30 mouse cellular contexts compared by ENCODE assay signal in genomic region chr10:53512491-53512890, GRCm38 (mm10).
DNase-seq lines count a peak whose midpoint lies in the region; ATAC-seq and TF ChIP-seq lines count a peak whose summit lies in the region.
"Had no signal": no experiment of that assay in that cellular context is flagged by ENCODE, and none has a peak within 500 bp of the region (broad histone marks: within the 10 kb centered on the region; RNA-seq: fewer than 3 reads in every experiment).

No protein-coding gene starts in this region.

- no peak for ATAC-seq in kidney, postnatal 0 days (replicated peaks; ENCODE audit: low FRiP score, low read depth)
- no peak for ATAC-seq in midbrain, postnatal 0 days (ENCODE audit: low FRiP score)
- ATAC-seq in midbrain, embryonic 11.5 days (ENCODE audit: low FRiP score): no peak
- no peak for ATAC-seq in megakaryocyte progenitor cell, adult 5-6 weeks (replicated peaks; ENCODE audit: poor library complexity)
- ATAC-seq: CD4-positive, CD25-positive, alpha-beta regulatory T cell, adult 4 months; forebrain, embryonic 13.5 days; hindbrain, embryonic 16.5 days had no signal

- intact Hi-C loops in gastrocnemius, adult 2 months (cut with DNase I): no loop called here

- no peak overlapping the region for H3K4me3 ChIP-seq in gastrocnemius, adult 2 months
- no peak overlapping the region for H3K4me3 ChIP-seq in kidney, postnatal 0 days (replicated peaks; ENCODE audit: low read depth, low read length)
- H3K4me3 ChIP-seq in midbrain, postnatal 0 days (ENCODE audit: low read depth, low read length): no peak overlapping the region
- H3K4me3 ChIP-seq in midbrain, embryonic 11.5 days (ENCODE audit: low read depth, low read length): no peak overlapping the region
- H3K4me3 ChIP-seq: embryonic facial prominence, embryonic 13.5 days; erythroblast, embryonic 14.5 days; forebrain, embryonic 13.5 days; heart, embryonic 15.5 days; limb, embryonic 12.5 days; lung, embryonic 15.5 days; midbrain, embryonic 10.5 days; neural tube, embryonic 15.5 days; stomach, embryonic 15.5 days had no signal

- H3K4me1 ChIP-seq in kidney, postnatal 0 days (replicated peaks; ENCODE audit: insufficient read depth, low read length): no peaks in the 10 kb centered on the region
- no peaks in the 10 kb centered on the region for H3K4me1 ChIP-seq in midbrain, postnatal 0 days (ENCODE audit: insufficient read depth, low read length)
- no peaks in the 10 kb centered on the region for H3K4me1 ChIP-seq in midbrain, embryonic 11.5 days (ENCODE audit: control insufficient read depth, insufficient read depth, low read length)
- H3K4me1 ChIP-seq: embryonic facial prominence, embryonic 13.5 days; forebrain, embryonic 13.5 days; limb, embryonic 12.5 days; midbrain, embryonic 10.5 days; neural tube, embryonic 15.5 days; stomach, embryonic 15.5 days had no signal

- WGBS in kidney, postnatal 0 days: no CpG with 5 or more reads among the region's 1 CpGs
- no CpG with 5 or more reads among the region's 1 CpGs for WGBS in midbrain, postnatal 0 days
- WGBS in midbrain, embryonic 11.5 days: no CpG with 5 or more reads among the region's 1 CpGs

- peak; percentile 43 for TF ChIP-seq CTCF in gastrocnemius, adult 2 months (IDR thresholded peaks at IDR 0.05)
- TF ChIP-seq CTCF in kidney, postnatal 0 days (IDR thresholded peaks at IDR 0.05; ENCODE audit: low read depth): peak; percentile 44; the same call in 1 of the 2 replicates
- peak; percentile 43 for TF ChIP-seq CTCF in midbrain, postnatal 0 days (IDR thresholded peaks at IDR 0.05)

- DNase-seq in gastrocnemius, adult 2 months: no peak
- DNase-seq in gastrocnemius, postnatal 4 days (ENCODE audit: low spot score in 2 of 2): no peak
- no peak for DNase-seq in kidney, postnatal 0 days (ENCODE audit: low spot score)
- no peak for DNase-seq in kidney, postnatal 14 days
- DNase-seq in midbrain, postnatal 0 days (ENCODE audit: low spot score): peak; percentile 6
- no peak for DNase-seq in midbrain, embryonic 11.5 days (ENCODE audit: low spot score, missing footprints)
- DNase-seq: adrenal gland, adult 8-10 months; cerebellum, adult 2 months; cerebellum, postnatal 25 days; embryo, embryonic 11 days; gastrocnemius, postnatal 10 days; kidney, adult 11 months; right cerebral cortex, adult 18-20 months; right cerebral cortex, postnatal 4 days; thymus, adult 2 months; thymus, postnatal 4 days had no signal

- no peaks in the 10 kb centered on the region for H3K9me3 ChIP-seq in kidney, postnatal 0 days (replicated peaks; ENCODE audit: low read length)
- no peaks in the 10 kb centered on the region for H3K9me3 ChIP-seq in midbrain, postnatal 0 days (ENCODE audit: low read length)
- no peaks in the 10 kb centered on the region for H3K9me3 ChIP-seq in midbrain, embryonic 11.5 days (ENCODE audit: control insufficient read depth, low read length)
- H3K9me3 ChIP-seq: embryonic facial prominence, embryonic 13.5 days; forebrain, embryonic 13.5 days; heart, embryonic 15.5 days; limb, embryonic 12.5 days; lung, embryonic 15.5 days; midbrain, embryonic 10.5 days; neural tube, embryonic 15.5 days; stomach, embryonic 15.5 days had no signal

- H3K4me2 ChIP-seq in kidney, postnatal 0 days (ENCODE audit: low read length): no peak overlapping the region
- H3K4me2 ChIP-seq in midbrain, postnatal 0 days (ENCODE audit: low read depth, low read length, poor library complexity, severe bottlenecking): no peak overlapping the region
- no peak overlapping the region for H3K4me2 ChIP-seq in midbrain, embryonic 11.5 days
- H3K4me2 ChIP-seq: embryonic facial prominence, embryonic 13.5 days; forebrain, embryonic 13.5 days; heart, embryonic 15.5 days; limb, embryonic 12.5 days; liver, embryonic 11.5 days; lung, embryonic 15.5 days; neural tube, embryonic 15.5 days; stomach, embryonic 15.5 days had no signal

- H3K9ac ChIP-seq in kidney, postnatal 0 days (ENCODE audit: low read depth, low read length): no peak overlapping the region
- H3K9ac ChIP-seq in midbrain, postnatal 0 days (replicated peaks; ENCODE audit: low read length, poor library complexity, severe bottlenecking): no peak overlapping the region
- no peak overlapping the region for H3K9ac ChIP-seq in midbrain, embryonic 11.5 days (ENCODE audit: low read length)
- H3K9ac ChIP-seq: embryonic facial prominence, embryonic 13.5 days; forebrain, embryonic 13.5 days; heart, embryonic 15.5 days; limb, embryonic 12.5 days; lung, embryonic 15.5 days; neural tube, embryonic 15.5 days; stomach, embryonic 15.5 days had no signal

- H3K27ac ChIP-seq in gastrocnemius, adult 2 months: no peak overlapping the region
- no peak overlapping the region for H3K27ac ChIP-seq in kidney, postnatal 0 days
- H3K27ac ChIP-seq in midbrain, postnatal 0 days (ENCODE audit: low read depth, low read length): no peak overlapping the region
- no peak overlapping the region for H3K27ac ChIP-seq in midbrain, embryonic 11.5 days (ENCODE audit: low read depth, low read length)
- H3K27ac ChIP-seq: embryonic facial prominence, embryonic 13.5 days; forebrain, embryonic 13.5 days; heart, embryonic 15.5 days; limb, embryonic 12.5 days; lung, embryonic 15.5 days; macrophage; midbrain, embryonic 10.5 days; neural tube, embryonic 15.5 days; stomach, embryonic 15.5 days had no signal

- no peaks in the 10 kb centered on the region for H3K27me3 ChIP-seq in kidney, postnatal 0 days (ENCODE audit: insufficient read depth, low read length)
- no peaks in the 10 kb centered on the region for H3K27me3 ChIP-seq in midbrain, postnatal 0 days (ENCODE audit: insufficient read depth, low read length)
- no peaks in the 10 kb centered on the region for H3K27me3 ChIP-seq in midbrain, embryonic 11.5 days (ENCODE audit: control insufficient read depth, insufficient read depth, low read length)
- H3K27me3 ChIP-seq: embryonic facial prominence, embryonic 13.5 days; heart, embryonic 15.5 days; limb, embryonic 12.5 days; lung, embryonic 15.5 days; neural tube, embryonic 15.5 days; stomach, embryonic 15.5 days had no signal

- H3K36me3 ChIP-seq in kidney, postnatal 0 days (ENCODE audit: insufficient read depth, low read length): no peaks in the 10 kb centered on the region
- no peaks in the 10 kb centered on the region for H3K36me3 ChIP-seq in midbrain, postnatal 0 days (ENCODE audit: insufficient read depth, low read length)
- no peaks in the 10 kb centered on the region for H3K36me3 ChIP-seq in midbrain, embryonic 11.5 days (ENCODE audit: control insufficient read depth, insufficient read depth, low read length)
- H3K36me3 ChIP-seq: embryonic facial prominence, embryonic 13.5 days; heart, embryonic 15.5 days; limb, embryonic 12.5 days; lung, embryonic 15.5 days; midbrain, embryonic 10.5 days; neural tube, embryonic 15.5 days; stomach, embryonic 15.5 days had no signal
